Mouse (Mus musculus): ENCODE measurements around the gene Mecom. TPM values are rescaled to one million over a fixed set of nuclear protein-coding genes. Genes with fewer than 3 reads are reported as not detected.
A peak's percentile ranks its signal among the peaks of the same experiment; 100 is the strongest.

The Mecom gene
- polyA plus RNA-seq, 1 experiment from 2014 or later = 13.7 TPM

- no peaks in the 10 kb centered on the region for H3K4me1 ChIP-seq (replicated peaks; ENCODE audit: control insufficient read depth, insufficient read depth, low read length)
- no peak overlapping the region for H3K4me2 ChIP-seq (replicated peaks)
- no peak overlapping the region for H3K4me3 ChIP-seq (replicated peaks; ENCODE audit: low read length)
- no peaks in the 10 kb centered on the region for H3K36me3 ChIP-seq (replicated peaks; ENCODE audit: control insufficient read depth, insufficient read depth)
- no peaks in the 10 kb centered on the region; the same call in 1 of the 2 replicates for H3K27me3 ChIP-seq (ENCODE audit: control insufficient read depth, insufficient read depth, low read length)
- ATAC-seq (ENCODE audit: low FRiP score) (no peak), DNase-seq (ENCODE audit: low spot score) (no peak)
- H3K9ac ChIP-seq = no peak overlapping the region
- H3K9me3 ChIP-seq (ENCODE audit: control insufficient read depth, low read length) = no peaks in the 10 kb centered on the region
- WGBS = 41% methylated on average over 6 of the region's 6 CpGs
- H3K27ac ChIP-seq = no peak overlapping the region
Observed at GRCm38 (mm10) chr3:30353878-30354727, 193.7 kb downstream of the Mecom start.

GRCm38 (mm10) chr3:30349279-30349678, 198.5 kb downstream of the Mecom start:
- H3K36me3 ChIP-seq (replicated peaks; ENCODE audit: control insufficient read depth, insufficient read depth) = no peaks in the 10 kb centered on the region
- no peaks in the 10 kb centered on the region for H3K4me1 ChIP-seq (replicated peaks; ENCODE audit: control insufficient read depth, insufficient read depth, low read length)
- H3K4me3 ChIP-seq (replicated peaks; ENCODE audit: low read length) = no peak overlapping the region
- DNase-seq (ENCODE audit: low spot score) = peak; percentile 46
- no peak overlapping the region for H3K27ac ChIP-seq
- ATAC-seq (ENCODE audit: low FRiP score) = 0 out of 2 replicates have a peak, but pooled peaks have one; percentile 17
- H3K9ac ChIP-seq = no peak overlapping the region
- H3K4me2 ChIP-seq (replicated peaks) = no peak overlapping the region
- WGBS = 37% methylated on average over 7 of the region's 7 CpGs
- H3K9me3 ChIP-seq (ENCODE audit: control insufficient read depth, low read length) = no peaks in the 10 kb centered on the region
- no peaks in the 10 kb centered on the region for H3K27me3 ChIP-seq (ENCODE audit: control insufficient read depth, insufficient read depth, low read length)

GRCm38 (mm10) chr3:30344151-30344550, 203.7 kb downstream of the Mecom start:
- no peaks in the 10 kb centered on the region for H3K4me1 ChIP-seq (replicated peaks; ENCODE audit: control insufficient read depth, insufficient read depth, low read length)
- no peak overlapping the region for H3K4me2 ChIP-seq (replicated peaks)
- H3K4me3 ChIP-seq (replicated peaks; ENCODE audit: low read length) = no peak overlapping the region
- 86% methylated on average over 4 of the region's 4 CpGs for WGBS
- H3K27me3 ChIP-seq (ENCODE audit: control insufficient read depth, insufficient read depth, low read length) = no peaks in the 10 kb centered on the region
- H3K27ac ChIP-seq = no peak overlapping the region
- no peaks in the 10 kb centered on the region for H3K36me3 ChIP-seq (replicated peaks; ENCODE audit: control insufficient read depth, insufficient read depth)
- no peaks in the 10 kb centered on the region for H3K9me3 ChIP-seq (ENCODE audit: control insufficient read depth, low read length)
- H3K9ac ChIP-seq = no peak overlapping the region
- DNase-seq (ENCODE audit: low spot score) (no peak), ATAC-seq (ENCODE audit: low FRiP score) (no peak)

GRCm38 (mm10) chr3:30332337-30332736, 215.5 kb downstream of the Mecom start:
- 91% methylated on average over 6 of the region's 6 CpGs for WGBS

DNA sequence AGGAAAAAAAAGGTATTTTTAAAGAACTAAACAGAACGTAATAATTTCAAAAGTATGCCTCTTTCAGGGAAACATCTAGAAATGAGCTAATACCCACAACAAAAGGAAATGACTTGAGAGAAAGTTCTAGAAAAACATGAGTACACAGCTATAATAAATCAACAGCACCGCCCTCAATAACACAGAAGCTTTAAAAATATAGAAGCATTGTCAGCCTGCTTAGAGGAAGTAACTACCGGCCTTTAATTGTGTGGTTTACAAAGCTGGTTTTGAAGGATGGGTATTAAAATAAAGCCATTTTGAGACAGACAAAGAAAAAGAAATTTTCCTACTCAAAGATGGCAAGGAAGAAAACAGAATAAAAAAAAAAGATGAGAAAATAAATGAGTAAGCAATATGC, 217.3 kb downstream of the Mecom start:
- ATAC-seq (ENCODE audit: low FRiP score) (no peak), DNase-seq (ENCODE audit: low spot score) (no peak)
- H3K27me3 ChIP-seq (ENCODE audit: control insufficient read depth, insufficient read depth, low read length) = no peaks in the 10 kb centered on the region
- no peak overlapping the region for H3K4me3 ChIP-seq (replicated peaks; ENCODE audit: low read length)
- no peak overlapping the region for H3K27ac ChIP-seq
- no peaks in the 10 kb centered on the region for H3K9me3 ChIP-seq (ENCODE audit: control insufficient read depth, low read length)
- H3K4me2 ChIP-seq (replicated peaks) = no peak overlapping the region
- H3K36me3 ChIP-seq (replicated peaks; ENCODE audit: control insufficient read depth, insufficient read depth) = no peaks in the 10 kb centered on the region
- H3K9ac ChIP-seq = no peak overlapping the region
- H3K4me1 ChIP-seq (replicated peaks; ENCODE audit: control insufficient read depth, insufficient read depth, low read length) = no peaks in the 10 kb centered on the region
- 92% methylated on average over 3 of the region's 3 CpGs for WGBS

More at GRCm38 (mm10) chr3:30332337-30332736, 215.5 kb downstream of the Mecom start:
- no peaks in the 10 kb centered on the region for H3K27me3 ChIP-seq (ENCODE audit: control insufficient read depth, insufficient read depth, low read length)
- H3K27ac ChIP-seq = no peak overlapping the region
- ATAC-seq (ENCODE audit: low FRiP score) (no peak), DNase-seq (ENCODE audit: low spot score) (no peak)
- H3K4me1 ChIP-seq (replicated peaks; ENCODE audit: control insufficient read depth, insufficient read depth, low read length) = no peaks in the 10 kb centered on the region
- no peak overlapping the region for H3K9ac ChIP-seq
- H3K9me3 ChIP-seq (ENCODE audit: control insufficient read depth, low read length) = no peaks in the 10 kb centered on the region
- H3K36me3 ChIP-seq (replicated peaks; ENCODE audit: control insufficient read depth, insufficient read depth) = no peaks in the 10 kb centered on the region
- no peak overlapping the region for H3K4me2 ChIP-seq (replicated peaks)
- H3K4me3 ChIP-seq (replicated peaks; ENCODE audit: low read length) = no peak overlapping the region

GRCm38 (mm10) chr3:30330021-30330420, 217.8 kb downstream of the Mecom start:
- no peaks in the 10 kb centered on the region for H3K4me1 ChIP-seq (replicated peaks; ENCODE audit: control insufficient read depth, insufficient read depth, low read length)
- no peaks in the 10 kb centered on the region for H3K27me3 ChIP-seq (ENCODE audit: control insufficient read depth, insufficient read depth, low read length)
- no peak for ATAC-seq (ENCODE audit: low FRiP score)
- H3K9me3 ChIP-seq (ENCODE audit: control insufficient read depth, low read length) = no peaks in the 10 kb centered on the region
- H3K27ac ChIP-seq = no peak overlapping the region
- no peak overlapping the region for H3K9ac ChIP-seq
- H3K36me3 ChIP-seq (replicated peaks; ENCODE audit: control insufficient read depth, insufficient read depth) = no peaks in the 10 kb centered on the region
- no peak for DNase-seq (ENCODE audit: low spot score)
- no peak overlapping the region for H3K4me3 ChIP-seq (replicated peaks; ENCODE audit: low read length)
- no peak overlapping the region for H3K4me2 ChIP-seq (replicated peaks)
- WGBS = 88% methylated on average over 3 of the region's 3 CpGs

GRCm38 (mm10) chr3:30314955-30315354, 232.9 kb downstream of the Mecom start:
- no peak overlapping the region for H3K4me2 ChIP-seq (replicated peaks)
- no peak for ATAC-seq (ENCODE audit: low FRiP score)
- WGBS = 21% methylated on average over 2 of the region's 2 CpGs

GRCm38 (mm10) chr3:30308081-30308480, 239.7 kb downstream of the Mecom start:
- Histone ChIP-seq H3K9ac (no peak overlapping the region), H3K9me3 (ENCODE audit: control insufficient read depth, low read length) (no peaks in the 10 kb centered on the region), H3K27ac (no peak overlapping the region), H3K36me3 (replicated peaks; ENCODE audit: control insufficient read depth, insufficient read depth) (no peaks in the 10 kb centered on the region), H3K27me3 (ENCODE audit: control insufficient read depth, insufficient read depth, low read length) (peaks cover 4% of the 10 kb centered on the region; the same call in 1 of the 2 replicates), H3K4me1 (replicated peaks; ENCODE audit: control insufficient read depth, insufficient read depth, low read length) (no peaks in the 10 kb centered on the region), H3K4me3 (replicated peaks; ENCODE audit: low read length) (no peak overlapping the region), H3K4me2 (replicated peaks) (no peak overlapping the region)
- WGBS = 69% methylated on average over 4 of the region's 4 CpGs
- no peak for ATAC-seq (ENCODE audit: low FRiP score)
- DNase-seq (ENCODE audit: low spot score) = no peak

More at GRCm38 (mm10) chr3:30314955-30315354, 232.9 kb downstream of the Mecom start:
- no peaks in the 10 kb centered on the region for H3K9me3 ChIP-seq (ENCODE audit: control insufficient read depth, low read length)
- H3K27me3 ChIP-seq (ENCODE audit: control insufficient read depth, insufficient read depth, low read length) = no peaks in the 10 kb centered on the region
- DNase-seq (ENCODE audit: low spot score) = no peak
- H3K9ac ChIP-seq = no peak overlapping the region
- no peaks in the 10 kb centered on the region for H3K36me3 ChIP-seq (replicated peaks; ENCODE audit: control insufficient read depth, insufficient read depth)
- 0 out of 2 replicates have a peak, but pooled peaks cover 6% of the 10 kb centered on the region for H3K4me1 ChIP-seq (replicated peaks; ENCODE audit: control insufficient read depth, insufficient read depth, low read length)
- no peak overlapping the region for H3K4me3 ChIP-seq (replicated peaks; ENCODE audit: low read length)
- H3K27ac ChIP-seq = no peak overlapping the region

DNA sequence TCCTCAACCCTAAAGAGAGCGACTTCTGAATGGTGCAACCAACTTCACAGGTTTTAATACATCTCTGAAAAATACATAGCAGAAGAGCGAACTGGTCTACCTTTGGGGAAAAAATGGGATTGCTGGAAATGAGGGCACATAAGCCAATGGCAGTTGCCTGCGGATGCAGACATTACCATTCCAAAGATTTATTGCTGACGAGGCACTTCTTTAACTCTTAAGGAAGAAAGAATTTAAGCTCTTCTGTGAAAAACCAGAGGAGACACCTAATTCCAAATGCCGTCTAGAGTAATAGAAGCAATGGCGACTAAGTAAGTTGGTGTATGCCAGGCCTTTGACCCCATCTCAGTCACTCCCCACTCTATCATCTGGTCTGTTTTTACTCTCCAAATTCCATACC, 240.2 kb downstream of the Mecom start:
- Histone ChIP-seq H3K9me3 (ENCODE audit: control insufficient read depth, low read length) (no peaks in the 10 kb centered on the region), H3K4me3 (replicated peaks; ENCODE audit: low read length) (no peak overlapping the region), H3K27me3 (ENCODE audit: control insufficient read depth, insufficient read depth, low read length) (peaks cover 4% of the 10 kb centered on the region; the same call in 1 of the 2 replicates), H3K9ac (no peak overlapping the region), H3K4me2 (replicated peaks) (no peak overlapping the region), H3K27ac (no peak overlapping the region), H3K36me3 (replicated peaks; ENCODE audit: control insufficient read depth, insufficient read depth) (no peaks in the 10 kb centered on the region), H3K4me1 (replicated peaks; ENCODE audit: control insufficient read depth, insufficient read depth, low read length) (no peaks in the 10 kb centered on the region)
- WGBS = 92% methylated on average over 6 of the region's 6 CpGs
- DNase-seq (ENCODE audit: low spot score) (no peak), ATAC-seq (ENCODE audit: low FRiP score) (no peak)

All from hindbrain, embryonic 14.5 days (tissue).